In the genomic region with DNA sequence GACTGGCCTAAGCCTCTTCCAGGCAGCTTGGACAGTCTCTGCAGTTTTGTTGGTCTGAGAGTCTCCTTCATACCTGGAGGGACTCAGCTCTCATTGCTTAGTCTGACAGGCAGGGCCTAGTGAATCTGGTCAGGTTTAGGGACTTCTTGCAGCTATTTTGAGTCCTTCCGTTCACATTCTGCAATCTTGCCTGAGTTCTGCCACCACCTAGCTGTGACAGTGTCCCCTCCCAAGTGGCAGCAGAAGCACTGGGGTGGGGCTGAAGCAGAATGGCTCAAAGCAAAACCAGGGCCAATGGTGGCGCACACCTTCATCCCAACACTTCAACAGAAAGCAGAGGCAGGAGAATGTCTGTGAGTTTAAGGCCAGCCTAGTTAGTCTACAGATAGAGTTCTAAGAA, we compare ENCODE assay signal across 15 mouse cellular contexts. TPM values are rescaled to one million over a fixed set of nuclear protein-coding genes. Genes with fewer than 3 reads are reported as not detected.
DNase-seq lines count a peak whose midpoint lies in the region; ATAC-seq lines count a peak whose summit lies in the region.
"Had no signal": no experiment of that assay in that cellular context is flagged by ENCODE, and none has a peak within 500 bp of the region (broad histone marks: within the 10 kb centered on the region; RNA-seq: fewer than 3 reads in every experiment).

No protein-coding gene starts in this region.

- H3K27ac ChIP-seq in heart, embryonic 14.5 days (replicated peaks in 1 of 2; ENCODE audit: control insufficient read depth in 1 of 2, insufficient read depth in 1 of 2, low read depth in 2 of 2, low read length in 2 of 2), result peak overlapping the region; percentile 30 to 49
- H3K27ac ChIP-seq in liver, embryonic 13.5 days, result peak overlapping the region; percentile 41; the same call in 1 of the 2 replicates
- H3K27ac ChIP-seq: forebrain, embryonic 13.5 days; midbrain, embryonic 12.5 days had no signal

- WGBS in heart, embryonic 14.5 days, result 64% methylated on average over 2 of the region's 2 CpGs
- 49% methylated on average over 2 of the region's 2 CpGs for WGBS in liver, embryonic 13.5 days (ENCODE audit: insufficient replicate concordance)

- H3K9ac ChIP-seq in heart, embryonic 14.5 days (ENCODE audit: low read length), result peak overlapping the region; percentile 30; the same call in 1 of the 2 replicates
- no peak overlapping the region for H3K9ac ChIP-seq in liver, embryonic 13.5 days
- H3K9ac ChIP-seq: lung, embryonic 14.5 days; midbrain, embryonic 12.5 days had no signal

- H3K4me2 ChIP-seq in heart, embryonic 14.5 days (ENCODE audit: low read length), result no peak overlapping the region
- peak overlapping the region; percentile 31 for H3K4me2 ChIP-seq in liver, embryonic 13.5 days
- H3K4me2 ChIP-seq: forebrain, embryonic 13.5 days; lung, embryonic 14.5 days; midbrain, embryonic 12.5 days had no signal

- H3K4me1 ChIP-seq in heart, embryonic 14.5 days (ENCODE audit: control insufficient read depth in 2 of 2, insufficient read depth in 2 of 2, low read length in 2 of 2), result peaks cover 7 to 30% of the 10 kb centered on the region in 2 experiments
- H3K4me1 ChIP-seq in liver, embryonic 13.5 days (replicated peaks), result peaks cover 69% of the 10 kb centered on the region

- DNase-seq in heart, postnatal 14 days, result no peak
- DNase-seq in A20 (ENCODE audit: low read depth, low spot score), result peak; percentile 79
- DNase-seq in B cell, adult 2 months, result peak; percentile 48 to 53
- no peak for DNase-seq in liver, embryonic 13.5 days
- no peak for DNase-seq in right cerebral cortex, postnatal 36 days (ENCODE audit: low spot score in 2 of 2)
- no peak for DNase-seq in adrenal gland, adult (ENCODE audit: inconsistent age in 2 of 2, low spot score in 1 of 2)
- no peak for DNase-seq in right cerebral cortex, postnatal 25 days
- DNase-seq: cerebellum, postnatal 14 days; lung, embryonic 14.5 days; thymus, postnatal 14 days had no signal

- no peak for ATAC-seq in heart, embryonic 14.5 days (ENCODE audit: insufficient number of reproducible peaks, insufficient read depth, low FRiP score, low read depth)
- no peak for ATAC-seq in liver, embryonic 13.5 days (ENCODE audit: low read depth)
- ATAC-seq: activated CD4-positive, CD25-positive, alpha-beta regulatory T cell, adult 4 months; forebrain, embryonic 13.5 days; hindbrain, embryonic 16.5 days had no signal

- H3K27me3 ChIP-seq in heart, embryonic 14.5 days (ENCODE audit: control insufficient read depth, insufficient read depth, low read length), result no peaks in the 10 kb centered on the region
- H3K27me3 ChIP-seq in liver, embryonic 13.5 days, result no peaks in the 10 kb centered on the region
- H3K27me3 ChIP-seq: forebrain, embryonic 13.5 days; midbrain, embryonic 12.5 days had no signal

- intact Hi-C loops in heart, postnatal 14 days (cut with DNase I), result loop anchor here (5.0 kb wide), 1 partner anchor 223 kb away; no protein-coding TSS in a partner anchor

- H3K9me3 ChIP-seq in heart, embryonic 14.5 days (ENCODE audit: control insufficient read depth, low read length), result no peaks in the 10 kb centered on the region
- no peaks in the 10 kb centered on the region for H3K9me3 ChIP-seq in liver, embryonic 13.5 days (replicated peaks)
- H3K9me3 ChIP-seq: forebrain, embryonic 13.5 days; midbrain, embryonic 12.5 days had no signal

- no peak overlapping the region for H3K4me3 ChIP-seq in heart, embryonic 14.5 days (ENCODE audit: control insufficient read depth in 1 of 2, insufficient read depth in 1 of 2, low read depth in 1 of 2, low read length in 2 of 2)
- H3K4me3 ChIP-seq in liver, embryonic 13.5 days (replicated peaks), result no peak overlapping the region
- H3K4me3 ChIP-seq: forebrain, embryonic 13.5 days; midbrain, embryonic 12.5 days had no signal

- H3K36me3 ChIP-seq in heart, embryonic 14.5 days (ENCODE audit: control insufficient read depth, insufficient read depth, low read length), result no peaks in the 10 kb centered on the region
- H3K36me3 ChIP-seq in liver, embryonic 13.5 days, result no peaks in the 10 kb centered on the region
- H3K36me3 ChIP-seq: midbrain, embryonic 12.5 days had no signal

RNA-seq across cellular contexts. Expression of gene Grb2, which starts 2.8 kb away (rescaled TPM):
- 59.4 and 63.9 TPM in 2 replicates for polyA plus RNA-seq in heart, embryonic 14.5 days (2014; fragmentation: Nextera tagmentation; extraction: Ambion mirVana)
- 100 to 1,000 TPM; 113 to 120 TPM for total RNA-seq in heart, postnatal 14 days (2021)
- 56.7 and 63.5 TPM in 2 replicates for polyA plus RNA-seq in liver, embryonic 13.5 days (2015; fragmentation: Nextera tagmentation; extraction: Ambion mirVana)

RNA-seq across cellular contexts. Expression of gene Tmem94, which starts 59.7 kb away (rescaled TPM):
- polyA plus RNA-seq in heart, embryonic 14.5 days (2014; fragmentation: Nextera tagmentation; extraction: Ambion mirVana), result 27.1 and 28.7 TPM in 2 replicates
- 100 to 1,000 TPM; 103 to 111 TPM for total RNA-seq in heart, postnatal 14 days (2021)
- 8.2 and 10.9 TPM in 2 replicates for polyA plus RNA-seq in liver, embryonic 13.5 days (2015; fragmentation: Nextera tagmentation; extraction: Ambion mirVana)

Comparison
In these comparisons a context has a peak if more than half of its experiments do, and no peak if none do; other contexts are left out.
1. DNase-seq: peak in A20 (single experiment) and B cell, adult 2 months (2 of 2); none in heart, postnatal 14 days (0 of 2), liver, embryonic 13.5 days (single experiment), right cerebral cortex, postnatal 36 days (0 of 2), adrenal gland, adult (0 of 2) and right cerebral cortex, postnatal 25 days (single experiment).